Mouse (Mus musculus) brown adipose tissue, adult 24 weeks (tissue): ENCODE results near the gene Chd9. TPM values are rescaled to one million over a fixed set of nuclear protein-coding genes. Genes with fewer than 3 reads are reported as not detected.

Experiments used
- H3K27ac ChIP-seq: fragments of 200-500 bp; replicated peaks from 2 replicates; pipeline ENCODE4 v1.5.1; 2012; ENCODE audit warnings: low read depth, mild to moderate bottlenecking, low read length
- H3K4me1 ChIP-seq: fragments of 200-500 bp; 2 replicates; pipeline ENCODE4 v1.6.1; 2012; ENCODE audit warnings: low read length, mixed read lengths; ENCODE audit not compliant: control insufficient read depth, insufficient read depth, insufficient read length
- H3K4me3 ChIP-seq: fragments of 200-500 bp; 2 replicates; pipeline ENCODE4 v1.5.1; 2012; ENCODE audit warnings: low read depth, mild to moderate bottlenecking, low read length, moderate library complexity; ENCODE audit not compliant: insufficient read depth
- polyA plus RNA-seq: library from polyadenylated mRNA; stranded (reverse); fragments of >200 nt; gene quantifications from 2 replicates; pipeline ENCODE4 v1.2.4, GENCODE M21; 2012; ENCODE audit not compliant: missing spikeins, insufficient read depth, insufficient read length

The Chd9 gene
- polyA plus RNA-seq, 1 experiment: 36.3 TPM

- Histone ChIP-seq H3K4me3 (no peak overlapping the region), H3K27ac (no peak overlapping the region), H3K4me1 (no peaks in the 10 kb centered on the region)
Observed at GRCm38 (mm10) chr8:91034417-91034816, 206.3 kb downstream of the Chd9 start.

DNA sequence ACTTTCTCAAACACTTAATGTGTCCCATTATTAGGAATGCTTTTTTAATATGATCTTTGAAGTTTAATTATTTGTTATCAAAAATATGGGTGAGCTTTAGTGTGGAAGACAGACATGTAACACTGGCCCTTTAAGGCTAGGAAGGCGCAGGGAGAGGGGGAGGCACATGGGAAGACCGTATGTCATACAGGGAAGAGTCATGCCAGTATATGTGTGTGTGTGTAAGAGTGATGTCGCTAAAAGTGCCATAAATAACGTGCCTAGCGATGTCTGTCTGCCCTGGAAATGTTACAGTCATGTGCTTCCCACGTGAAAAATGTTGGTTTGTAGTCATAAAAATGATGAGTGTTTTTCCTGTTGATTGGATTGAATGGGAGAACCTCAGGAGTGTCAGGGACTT is 208.8 kb downstream of the Chd9 start:
- no peak overlapping the region for H3K27ac ChIP-seq
- no peaks in the 10 kb centered on the region for H3K4me1 ChIP-seq
- H3K4me3 ChIP-seq: no peak overlapping the region

DNA sequence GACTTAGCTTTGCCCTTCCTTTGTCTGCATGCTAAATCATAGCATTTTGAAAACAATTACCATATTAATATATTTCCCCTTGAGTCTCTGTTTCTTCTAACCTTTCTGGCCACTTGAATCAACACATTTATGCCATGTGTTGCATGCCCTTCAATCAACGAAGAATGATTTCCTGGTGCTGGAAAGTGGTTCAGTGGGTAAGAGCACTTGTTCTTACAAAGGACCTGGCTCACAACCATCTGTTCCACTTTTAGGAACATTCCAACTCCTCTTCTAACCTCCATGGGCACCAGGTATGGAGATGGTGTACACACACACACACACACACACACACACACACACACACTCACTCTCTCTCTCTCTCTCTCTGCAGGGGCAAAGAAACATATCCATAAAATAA is 210.5 kb downstream of the Chd9 start:
- Histone ChIP-seq H3K27ac (no peak overlapping the region), H3K4me3 (no peak overlapping the region), H3K4me1 (no peaks in the 10 kb centered on the region)

DNA sequence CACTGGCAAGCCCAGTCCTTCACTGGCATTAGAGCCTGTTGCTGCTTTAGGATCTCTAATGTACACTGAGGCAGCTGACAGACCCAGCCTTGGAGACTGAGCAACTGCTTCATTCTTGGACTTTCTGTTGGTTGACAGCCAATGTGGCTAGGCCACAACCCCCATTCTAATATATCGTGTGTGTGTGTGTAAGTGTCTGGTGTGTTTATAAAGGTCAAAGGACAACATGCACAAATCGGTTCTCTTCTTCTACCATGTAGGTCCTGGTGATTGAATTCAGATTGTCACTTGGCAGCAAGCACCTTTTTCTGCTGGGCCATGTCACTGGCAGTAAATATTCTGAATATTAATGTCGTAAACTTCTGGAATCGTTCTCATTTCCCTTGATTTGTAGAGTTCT is 218.2 kb downstream of the Chd9 start:
- Histone ChIP-seq H3K27ac (no peak overlapping the region), H3K4me1 (no peaks in the 10 kb centered on the region), H3K4me3 (no peak overlapping the region)

DNA sequence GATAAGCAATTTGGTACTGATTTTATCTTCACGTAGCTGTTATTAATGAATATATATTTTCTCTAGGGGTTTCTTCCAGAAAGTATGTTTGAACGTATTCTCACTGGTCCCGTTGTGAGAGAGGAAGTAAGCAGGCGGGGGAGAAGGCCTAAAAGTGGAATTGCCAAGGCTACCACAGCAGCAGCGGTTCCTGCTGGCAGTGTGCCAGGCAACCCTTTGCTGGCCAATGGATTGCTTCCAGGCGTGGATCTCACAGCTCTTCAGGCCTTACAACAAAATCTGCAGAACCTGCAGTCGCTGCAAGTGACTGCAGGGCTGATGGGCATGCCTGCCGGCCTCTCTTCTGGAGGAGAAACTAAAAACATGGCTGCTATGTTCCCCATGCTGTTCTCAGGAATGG is 222.9 kb downstream of the Chd9 start:
- Histone ChIP-seq H3K27ac (no peak overlapping the region), H3K4me1 (no peaks in the 10 kb centered on the region), H3K4me3 (no peak overlapping the region)

DNA sequence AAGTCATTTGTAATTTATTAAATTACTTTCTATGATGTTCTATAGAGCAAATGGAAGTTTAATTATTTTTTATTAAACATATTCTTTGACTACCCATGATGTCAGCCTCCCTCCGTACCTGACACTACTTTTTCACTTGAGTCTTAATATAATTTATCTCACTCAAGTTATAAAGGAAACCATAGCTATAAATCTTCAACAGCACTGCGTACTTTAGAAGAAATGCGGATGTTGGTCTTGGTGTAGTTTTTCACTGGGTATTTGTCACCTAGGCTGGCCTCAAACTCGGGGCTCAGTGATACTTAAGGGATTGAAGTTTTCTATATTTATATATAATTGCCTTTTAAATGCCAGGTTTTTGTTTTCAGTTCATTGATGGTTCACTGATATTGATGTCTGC is 226.3 kb downstream of the Chd9 start:
- Histone ChIP-seq H3K4me3 (no peak overlapping the region), H3K4me1 (no peaks in the 10 kb centered on the region), H3K27ac (no peak overlapping the region)

DNA sequence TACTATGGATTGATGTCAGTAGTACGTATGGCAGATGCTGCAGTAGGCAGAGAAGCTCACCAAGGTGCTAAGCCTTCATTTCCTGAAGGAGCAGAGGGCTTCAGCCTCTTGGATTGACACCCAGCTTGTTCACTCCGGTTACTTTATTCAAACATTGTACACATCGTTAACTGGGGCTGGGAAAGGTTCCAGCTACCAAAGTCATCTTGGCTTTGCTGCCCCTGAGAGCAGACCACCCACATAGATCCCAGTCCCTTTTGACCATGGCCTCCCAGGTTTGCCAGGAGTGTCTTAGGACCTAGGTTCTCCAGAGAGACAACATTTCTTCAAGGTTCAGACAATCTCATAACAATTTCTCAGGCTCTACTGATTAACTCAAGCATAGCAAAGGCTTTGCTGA is 228.7 kb downstream of the Chd9 start:
- Histone ChIP-seq H3K4me1 (no peaks in the 10 kb centered on the region; the same call in 1 of the 2 replicates), H3K27ac (no peak overlapping the region), H3K4me3 (no peak overlapping the region)

DNA sequence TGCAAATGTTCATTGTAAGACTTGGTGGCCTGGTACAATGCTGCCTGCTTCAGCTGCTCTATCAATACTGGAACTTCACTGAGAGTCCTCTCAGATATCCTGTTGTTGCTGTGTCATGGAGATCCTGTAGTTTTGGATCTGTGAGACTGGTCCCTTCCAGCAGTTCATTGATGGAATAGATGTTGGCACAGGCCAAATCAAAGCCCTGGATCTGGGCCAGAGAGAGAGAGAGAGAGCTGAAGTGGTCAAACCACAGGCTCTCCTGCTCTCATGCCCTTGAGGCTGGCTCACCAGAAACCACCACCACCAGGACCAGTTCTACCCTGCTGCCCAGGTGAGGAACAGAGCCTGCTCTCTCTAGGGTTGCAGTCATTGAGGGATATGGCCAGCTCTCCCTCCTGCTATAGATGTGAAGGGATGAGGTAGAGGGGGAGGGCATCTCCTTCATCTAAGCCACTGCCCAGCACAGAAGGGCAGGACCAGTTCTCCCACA is 231.0 kb downstream of the Chd9 start:
- no peaks in the 10 kb centered on the region; the same call in 1 of the 2 replicates for H3K4me1 ChIP-seq
- no peak overlapping the region for H3K27ac ChIP-seq
- no peak overlapping the region for H3K4me3 ChIP-seq

GRCm38 (mm10) chr8:91059884-91060510 is 231.8 kb downstream of the Chd9 start:
- Histone ChIP-seq H3K27ac (no peak overlapping the region), H3K4me1 (no peaks in the 10 kb centered on the region; the same call in 1 of the 2 replicates), H3K4me3 (no peak overlapping the region)

GRCm38 (mm10) chr8:91060555-91061471 is 232.7 kb downstream of the Chd9 start:
- no peak overlapping the region for H3K27ac ChIP-seq
- no peaks in the 10 kb centered on the region; the same call in 1 of the 2 replicates for H3K4me1 ChIP-seq
- H3K4me3 ChIP-seq: no peak overlapping the region

DNA sequence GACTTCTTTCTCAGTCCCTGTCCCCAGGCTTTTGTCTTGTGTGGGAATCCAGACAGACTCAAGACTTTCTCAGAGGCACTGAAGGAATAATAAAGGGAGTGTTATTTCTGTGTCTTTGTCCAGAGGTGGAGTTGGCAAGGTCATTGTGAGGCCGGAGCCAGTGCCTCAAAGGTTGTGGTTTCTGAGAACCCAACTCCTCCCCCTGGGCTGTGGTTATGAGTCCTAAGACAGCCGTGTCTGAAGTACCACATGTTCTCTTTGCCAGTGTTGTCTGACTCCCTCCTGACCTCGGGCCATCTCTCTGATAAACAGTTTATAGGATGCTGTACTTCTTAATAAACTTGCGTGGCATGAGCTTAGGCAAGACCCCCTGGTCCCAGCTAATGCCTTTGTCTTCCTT is 237.0 kb downstream of the Chd9 start:
- Histone ChIP-seq H3K4me1 (peaks cover 2% of the 10 kb centered on the region; the same call in 1 of the 2 replicates), H3K4me3 (no peak overlapping the region), H3K27ac (no peak overlapping the region)

- H3K4me3 ChIP-seq: peak overlapping the region; percentile 71
- peaks cover 5% of the 10 kb centered on the region for H3K4me1 ChIP-seq
- 0 out of 2 replicates have a peak overlapping the region, but pooled peaks have one; percentile 31 for H3K27ac ChIP-seq
Observed at GRCm38 (mm10) chr8:91069407-91069806, 241.3 kb downstream of the Chd9 start.

DNA sequence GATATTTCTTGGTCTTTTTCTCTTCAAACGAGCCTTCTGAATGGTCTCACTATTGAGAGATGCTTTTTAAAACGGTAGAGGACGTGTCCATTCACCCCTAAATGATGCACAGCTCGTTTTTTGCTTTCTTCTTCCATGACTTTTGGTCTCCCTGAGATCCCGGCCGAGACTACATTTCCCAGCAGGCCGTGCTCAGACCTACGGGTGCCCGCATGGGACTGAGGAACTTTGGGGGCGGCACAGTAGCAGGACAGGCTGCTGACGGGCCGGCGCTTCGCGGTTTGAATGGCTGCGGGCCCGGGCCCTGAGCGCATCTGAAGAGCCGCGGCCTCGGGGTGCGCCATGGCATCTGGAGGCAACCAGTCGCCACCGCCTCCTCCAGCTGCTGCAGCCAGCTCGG is 241.7 kb downstream of the Chd9 start, which contains the start of gene Rbl2:
Gene Rbl2 (plus strand): TSS at position 224 of the 400 bp plus-strand sequence.
- peaks cover 5% of the 10 kb centered on the region for H3K4me1 ChIP-seq
- peak within 1 kb of the TSS; percentile 71 for H3K4me3 ChIP-seq
- peak within 1 kb of the TSS; percentile 31; the same call in 1 of the 2 replicates for H3K27ac ChIP-seq

- H3K4me1 ChIP-seq: peaks cover 5% of the 10 kb centered on the region
- H3K4me3 ChIP-seq: peak overlapping the region; percentile 71
- peak overlapping the region; percentile 6; the same call in 1 of the 2 replicates for H3K27ac ChIP-seq
Observed at GRCm38 (mm10) chr8:91070275-91070859, 242.2 kb downstream of the Chd9 start.
